Mouse (Mus musculus): ENCODE data around the gene Rad9a. TPM values are rescaled to one million over a fixed set of nuclear protein-coding genes. Genes with fewer than 3 reads are reported as not detected.

Gene Rad9a
- 51.5 to 59.3 TPM (median 55.6 TPM) in 4 replicates for total RNA-seq (2023)

GRCm38 (mm10) chr19:4201291-4201909 is at the start of gene Rad9a:
Gene Rad9a, minus strand, starts transcription at chr19:4201662.

GRCm38 (mm10) chr19:4231253-4232185 is 30.1 kb upstream of the Rad9a start, which contains the start of gene Pold4:
Gene Pold4, plus strand, starts transcription at chr19:4231899.

GRCm38 (mm10) chr19:4214071-4214770 is 12.8 kb upstream of the Rad9a start, which contains the start of the genes Clcf1 and AC109138.7:
Gene Clcf1, plus strand, starts transcription at chr19:4214238.
Gene AC109138.7, plus strand, starts transcription at chr19:4214357.

DNA sequence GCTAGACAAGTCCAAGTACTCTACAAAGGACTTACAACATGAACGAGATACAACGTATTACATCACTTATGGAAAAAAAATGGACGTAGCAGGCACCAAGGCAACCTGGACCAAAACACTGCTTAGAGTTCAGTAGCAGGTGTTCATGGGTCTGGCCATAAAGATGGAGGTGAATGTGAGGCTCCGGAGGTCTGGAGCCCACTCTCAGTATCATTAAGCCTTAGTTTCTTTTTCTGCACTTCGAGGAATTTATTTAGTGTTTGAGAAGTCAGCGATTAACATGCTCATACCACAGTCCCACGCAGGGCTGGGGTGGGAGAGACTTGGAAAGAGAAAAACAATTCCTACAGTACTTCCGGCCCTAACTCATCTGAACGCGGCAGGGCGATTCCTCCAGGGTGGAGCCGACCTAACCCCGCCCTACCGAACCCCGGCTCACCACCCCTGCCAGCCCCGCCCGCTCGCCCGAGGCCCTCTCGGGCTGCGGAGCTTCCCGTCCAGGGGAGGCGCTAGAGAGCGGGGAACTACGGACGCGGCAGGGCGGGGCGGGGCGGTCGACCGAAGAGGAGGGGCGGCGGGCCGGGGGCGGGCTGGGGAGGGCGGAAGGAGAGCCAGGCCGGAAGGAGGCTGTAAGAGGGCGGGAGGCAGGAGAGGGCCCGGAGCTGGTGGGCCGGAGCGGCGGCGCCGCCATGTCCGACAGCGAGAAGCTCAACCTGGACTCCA is 9.8 kb downstream of the Rad9a start, which contains the start of gene Ppp1ca:
TSS of gene Ppp1ca (plus strand) at position 538 of the 723 bp plus-strand sequence.

DNA sequence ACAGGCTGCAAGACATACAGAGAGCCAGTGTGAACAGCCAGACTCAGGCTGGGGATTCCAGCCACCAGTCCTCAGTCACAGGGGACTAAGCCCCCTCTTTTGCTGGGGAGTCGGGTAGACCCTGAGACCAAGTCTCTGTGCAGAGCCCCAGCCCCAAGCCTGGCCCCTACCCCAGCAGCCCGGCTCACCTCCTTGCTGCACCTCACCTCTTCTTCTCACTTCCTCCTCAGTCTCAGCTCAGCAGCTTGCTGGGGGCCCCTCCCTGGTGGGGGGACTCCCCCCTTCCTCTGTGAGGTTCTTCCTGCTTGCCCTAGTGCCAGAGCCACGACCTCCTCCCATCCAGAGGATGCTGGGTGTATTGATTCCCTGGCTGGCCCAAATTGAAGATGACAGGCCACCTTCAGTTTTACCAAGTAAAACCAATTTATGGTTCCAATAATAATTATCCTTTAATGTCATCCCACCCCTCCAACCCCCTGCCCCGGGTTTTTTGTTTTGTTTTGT is 10.6 kb downstream of the Rad9a start, which contains the start of gene Tbc1d10c:
TSS of gene Tbc1d10c (minus strand) at position 454 of the 504 bp plus-strand sequence.

DNA sequence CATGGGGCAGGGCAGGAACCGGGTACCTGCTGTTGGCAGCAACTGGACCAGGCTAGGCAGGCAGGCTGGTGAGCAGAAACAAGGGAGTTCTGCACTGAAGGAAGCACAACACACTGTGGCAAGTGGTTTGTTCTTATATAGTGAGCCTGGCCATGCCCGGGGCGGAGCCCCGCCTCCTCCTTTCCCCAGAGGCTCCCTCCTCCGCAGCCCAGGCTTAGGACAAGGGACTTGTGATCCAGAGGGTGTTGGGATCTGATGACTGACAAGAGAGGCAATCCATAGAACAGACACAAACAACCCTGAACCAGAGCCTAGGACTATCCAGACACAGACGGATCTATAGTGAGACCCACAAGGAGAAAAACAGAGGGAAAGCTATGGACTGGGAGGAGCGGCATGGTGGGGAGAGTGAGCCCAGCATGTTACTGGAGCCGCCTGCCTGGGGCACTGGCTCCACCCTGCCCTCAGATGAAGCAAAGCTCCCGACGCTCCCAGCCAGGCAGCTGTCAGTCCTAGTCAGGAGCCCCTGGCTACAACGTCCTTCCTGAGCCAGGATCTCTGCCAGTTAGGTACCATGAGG is 26.0 kb downstream of the Rad9a start, which contains the start of gene Carns1:
TSS of gene Carns1 (minus strand) at position 112 of the 580 bp plus-strand sequence.

GRCm38 (mm10) chr19:4162646-4163542 is 38.6 kb downstream of the Rad9a start, which contains the start of gene Rps6kb2:
Gene Rps6kb2, minus strand, starts transcription at chr19:4163354.

DNA sequence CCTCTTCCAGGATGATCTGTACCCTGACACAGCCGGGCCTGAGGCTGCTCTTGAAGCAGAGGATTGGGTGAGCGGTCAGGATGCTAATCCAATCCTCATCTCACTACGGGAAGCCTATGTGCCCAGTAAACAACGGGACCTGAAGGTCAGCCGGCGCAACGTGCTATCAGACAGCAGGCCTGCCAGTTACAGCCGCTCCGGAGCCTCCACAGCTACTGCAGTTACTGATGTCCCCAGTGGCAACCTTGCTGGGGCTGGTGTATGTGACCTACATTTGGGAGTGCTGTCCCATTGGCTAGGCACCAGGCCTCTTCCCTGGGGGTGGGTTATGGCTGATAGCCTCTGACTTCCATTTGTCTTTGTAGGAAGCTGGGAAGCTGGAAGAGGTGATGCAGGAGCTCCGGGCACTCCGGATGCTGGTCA is 48.2 kb downstream of the Rad9a start, which contains the start of gene Ptprcap:
TSS of gene Ptprcap (plus strand) at position 373 of the 423 bp plus-strand sequence.

DNA sequence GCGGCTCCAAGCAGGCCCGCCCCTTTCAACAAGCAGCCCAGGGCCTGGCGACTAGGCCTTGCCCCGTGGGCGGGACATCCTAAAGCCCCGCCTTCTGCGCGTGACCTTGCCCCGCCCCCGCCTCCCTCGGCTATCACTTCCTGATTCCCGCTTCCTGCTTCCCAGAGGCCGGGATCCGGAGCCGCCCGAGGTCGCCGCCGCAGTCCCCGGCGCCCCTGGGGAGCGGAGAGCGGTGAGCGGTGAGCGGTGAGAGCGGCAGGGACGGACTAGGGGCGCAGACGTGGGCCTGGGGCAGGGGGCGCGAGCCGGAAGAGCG is 53.0 kb downstream of the Rad9a start, which contains the start of gene Coro1b:
TSS of gene Coro1b (plus strand) at position 129 of the 316 bp plus-strand sequence.

Other genes starting within 250 kb of the Rad9a start
- gene Aldh3b3, start 243.0 kb downstream of the Rad9a start, total RNA-seq (2023) = 0.15 TPM in 1 of 4 replicates, not detected in the others
- gene Aldh3b2, start 229.3 kb downstream of the Rad9a start, total RNA-seq (2023) = 0.26 to 0.36 TPM in 2 of 4 replicates, not detected in the others
- not detected in 4 replicates for gene Acy3, start 215.1 kb downstream of the Rad9a start, total RNA-seq (2023)
- not detected in 4 replicates for gene Tbx10, start 208.9 kb downstream of the Rad9a start, total RNA-seq (2023)
- gene Nudt8, start 201.1 kb downstream of the Rad9a start, total RNA-seq (2023) = 16.1 to 21.0 TPM (median 19.8 TPM) in 4 replicates
- 3.1 to 6.8 TPM (median 4.0 TPM) in 4 replicates for gene Gm49405, start 201.0 kb downstream of the Rad9a start, total RNA-seq (2023)
- gene Doc2g, start 198.3 kb downstream of the Rad9a start, total RNA-seq (2023) = 7.1 to 12.1 TPM (median 10.4 TPM) in 4 replicates
- 73.3 to 94.8 TPM (median 89.7 TPM) in 4 replicates for gene Ndufv1, start 188.9 kb downstream of the Rad9a start, total RNA-seq (2023)
- 137 to 169 TPM (median 145 TPM) in 4 replicates for gene Gstp1, start 163.7 kb downstream of the Rad9a start, total RNA-seq (2023)
- 8.8 to 22.4 TPM (median 15.9 TPM) in 4 replicates for gene Gstp2, start 155.6 kb downstream of the Rad9a start, total RNA-seq (2023)
- not detected in 4 replicates for gene Gstp3, start 142.1 kb downstream of the Rad9a start, total RNA-seq (2023)
- gene Cabp2, start 120.1 kb downstream of the Rad9a start, total RNA-seq (2023) = not detected in 4 replicates
- gene Cdk2ap2, start 104.5 kb downstream of the Rad9a start, total RNA-seq (2023) = 119 to 136 TPM (median 129 TPM) in 4 replicates
- gene Pitpnm1, start 101.7 kb downstream of the Rad9a start, total RNA-seq (2023) = 195 to 200 TPM (median 198 TPM) in 4 replicates
- 95.2 to 103 TPM (median 98.9 TPM) in 4 replicates for gene Aip, start 75.8 kb downstream of the Rad9a start, total RNA-seq (2023)
- gene Gpr152, start 61.9 kb downstream of the Rad9a start, total RNA-seq (2023) = 0.14 to 0.31 TPM (median 0.27 TPM) in 3 of 4 replicates, not detected in the other
- gene Cabp4, start 57.6 kb downstream of the Rad9a start, total RNA-seq (2023) = 0.88 to 1.4 TPM (median 1.2 TPM) in 4 replicates
- gene Coro1b, start 53.0 kb downstream of the Rad9a start, total RNA-seq (2023) = 129 to 166 TPM (median 137 TPM) in 4 replicates
- 341 to 368 TPM (median 348 TPM) in 4 replicates for gene Ptprcap, start 48.1 kb downstream of the Rad9a start, total RNA-seq (2023)
- 50.3 to 55.6 TPM (median 50.9 TPM) in 4 replicates for gene Rps6kb2, start 38.3 kb downstream of the Rad9a start, total RNA-seq (2023)
- 93.0 to 107 TPM (median 97.9 TPM) in 4 replicates for gene Carns1, start 26.2 kb downstream of the Rad9a start, total RNA-seq (2023)
- 255 to 266 TPM (median 262 TPM) in 4 replicates for gene Tbc1d10c, start 10.4 kb downstream of the Rad9a start, total RNA-seq (2023)
- gene Ppp1ca, start 9.6 kb downstream of the Rad9a start, total RNA-seq (2023) = 377 to 398 TPM (median 383 TPM) in 4 replicates
- gene Clcf1, start 12.6 kb upstream of the Rad9a start, total RNA-seq (2023) = 141 to 150 TPM (median 148 TPM) in 4 replicates
- gene AC109138.7, start 12.7 kb upstream of the Rad9a start, total RNA-seq (2023) = 5.9 TPM in 1 of 4 replicates, not detected in the others
- gene Pold4, start 30.2 kb upstream of the Rad9a start, total RNA-seq (2023) = 206 to 223 TPM (median 211 TPM) in 4 replicates
- gene Ssh3, start 67.5 kb upstream of the Rad9a start, total RNA-seq (2023) = 26.5 to 33.7 TPM (median 27.9 TPM) in 4 replicates
- 26.4 to 33.1 TPM (median 28.4 TPM) in 4 replicates for gene Ankrd13d, start 81.5 kb upstream of the Rad9a start, total RNA-seq (2023)
- gene Grk2, start 104.6 kb upstream of the Rad9a start, total RNA-seq (2023) = 529 to 561 TPM (median 549 TPM) in 4 replicates
- gene Kdm2a, start 196.6 kb upstream of the Rad9a start, total RNA-seq (2023) = 224 to 243 TPM (median 232 TPM) in 4 replicates
- 0.81 to 1.6 TPM (median 1.6 TPM) in 3 of 4 replicates, not detected in the other for gene Rhod, start 237.8 kb upstream of the Rad9a start, total RNA-seq (2023)

Data from B cell, adult 62 days (primary cell).